Mouse (Mus musculus): ENCODE data around the gene E130114P18Rik. TPM values are rescaled to one million over a fixed set of nuclear protein-coding genes. Genes with fewer than 3 reads are reported as not detected.

The E130114P18Rik gene
- polyA plus RNA-seq, 1 experiment from 2014 or later = 26.3 TPM

DNA sequence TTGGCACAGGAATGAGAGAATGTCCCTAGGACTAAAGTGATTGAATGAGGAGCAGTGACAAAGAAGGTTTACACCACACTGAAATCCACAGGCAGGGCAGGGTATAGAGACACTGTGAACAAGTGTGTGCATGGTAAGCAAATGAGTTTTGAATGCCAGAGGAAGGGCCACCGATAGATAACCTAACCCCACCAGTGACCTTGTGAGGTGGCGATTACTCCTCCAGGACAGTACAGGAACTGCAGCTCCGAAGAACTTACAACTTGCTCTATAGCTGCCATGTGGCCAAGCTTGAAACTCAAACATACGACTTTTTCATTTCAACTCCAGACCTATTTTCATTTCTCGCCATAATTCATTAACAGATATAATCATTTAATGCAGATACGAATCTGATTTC lies 114.0 kb downstream of the E130114P18Rik start:
- no peak overlapping the region for H3K27ac ChIP-seq
- H3K9ac ChIP-seq = no peak overlapping the region
- ATAC-seq (ENCODE audit: low FRiP score) (no peak), DNase-seq (ENCODE audit: low spot score) (no peak)
- no peak overlapping the region for H3K4me2 ChIP-seq (replicated peaks)
- H3K9me3 ChIP-seq (ENCODE audit: control insufficient read depth, low read length) = no peaks in the 10 kb centered on the region
- no peaks in the 10 kb centered on the region for H3K36me3 ChIP-seq (replicated peaks; ENCODE audit: control insufficient read depth, insufficient read depth)
- H3K4me1 ChIP-seq (replicated peaks; ENCODE audit: control insufficient read depth, insufficient read depth, low read length) = peaks cover 9% of the 10 kb centered on the region; the same call in 1 of the 2 replicates
- H3K4me3 ChIP-seq (replicated peaks; ENCODE audit: low read length) = no peak overlapping the region
- no peaks in the 10 kb centered on the region for H3K27me3 ChIP-seq (ENCODE audit: control insufficient read depth, insufficient read depth, low read length)
- 93% methylated on average over 6 of the region's 6 CpGs for WGBS

DNA sequence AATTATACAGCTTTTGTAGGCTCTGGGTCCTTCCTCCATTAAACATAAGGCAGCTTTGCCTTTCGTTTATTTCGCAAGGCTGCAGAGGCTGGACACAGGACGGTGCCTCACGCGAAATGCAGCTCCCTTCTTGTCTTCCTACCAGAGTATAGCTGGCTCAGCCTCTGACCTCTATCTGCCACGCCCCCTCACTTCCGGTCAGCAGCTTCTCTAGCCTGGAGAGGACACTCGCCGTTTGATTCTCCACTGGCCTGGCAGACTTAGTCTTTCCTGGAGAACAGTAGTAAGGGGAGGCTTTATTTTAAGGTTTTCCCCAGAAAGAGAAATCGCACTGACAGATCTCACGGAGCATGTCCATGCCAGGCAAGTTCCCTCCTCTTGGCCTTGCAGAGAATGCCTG lies 115.0 kb downstream of the E130114P18Rik start:
- Histone ChIP-seq H3K4me1 (replicated peaks; ENCODE audit: control insufficient read depth, insufficient read depth, low read length) (peaks cover 9% of the 10 kb centered on the region; the same call in 1 of the 2 replicates), H3K27me3 (ENCODE audit: control insufficient read depth, insufficient read depth, low read length) (no peaks in the 10 kb centered on the region), H3K27ac (no peak overlapping the region), H3K4me3 (replicated peaks; ENCODE audit: low read length) (no peak overlapping the region), H3K9ac (no peak overlapping the region), H3K36me3 (replicated peaks; ENCODE audit: control insufficient read depth, insufficient read depth) (no peaks in the 10 kb centered on the region), H3K9me3 (ENCODE audit: control insufficient read depth, low read length) (no peaks in the 10 kb centered on the region), H3K4me2 (replicated peaks) (no peak overlapping the region)
- DNase-seq (ENCODE audit: low spot score) (no peak), ATAC-seq (ENCODE audit: low FRiP score) (no peak)
- WGBS = 65% methylated on average over 11 of the region's 11 CpGs

DNA sequence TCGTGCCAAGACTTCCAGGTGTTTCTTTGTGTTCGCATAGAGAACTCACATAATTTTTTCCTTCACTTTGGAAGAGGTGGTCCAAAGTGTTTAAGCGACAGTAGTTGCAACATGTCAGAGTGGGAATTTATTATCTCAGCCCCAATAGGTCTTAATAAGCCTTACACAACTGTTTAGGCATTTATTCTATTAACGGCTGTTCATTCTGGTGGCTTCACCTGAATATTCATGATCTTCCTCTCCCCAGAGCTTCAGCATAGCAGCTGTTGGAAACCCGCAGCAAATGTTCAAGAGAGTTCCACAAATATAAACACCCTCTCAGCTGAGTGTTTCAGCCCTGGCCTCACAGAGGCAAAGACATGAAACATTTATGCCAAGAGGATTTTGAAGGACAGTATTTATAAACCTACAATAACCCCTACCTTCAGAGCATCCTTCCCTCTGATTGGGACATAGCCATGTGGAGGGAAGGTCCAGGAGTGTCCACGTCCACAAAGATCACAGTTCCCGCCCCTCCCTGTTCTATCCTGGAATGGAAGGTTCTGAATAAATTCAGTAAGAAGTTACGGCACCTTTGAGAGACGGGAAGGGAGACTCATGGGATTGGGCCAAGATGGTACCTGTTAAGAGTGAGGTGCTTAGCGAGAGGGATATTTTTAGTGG lies 116.1 kb downstream of the E130114P18Rik start:
- Histone ChIP-seq H3K9me3 (ENCODE audit: control insufficient read depth, low read length) (no peaks in the 10 kb centered on the region), H3K9ac (no peak overlapping the region), H3K27ac (no peak overlapping the region), H3K27me3 (ENCODE audit: control insufficient read depth, insufficient read depth, low read length) (no peaks in the 10 kb centered on the region), H3K4me3 (replicated peaks; ENCODE audit: low read length) (no peak overlapping the region), H3K4me1 (replicated peaks; ENCODE audit: control insufficient read depth, insufficient read depth, low read length) (peaks cover 9% of the 10 kb centered on the region; the same call in 1 of the 2 replicates), H3K36me3 (replicated peaks; ENCODE audit: control insufficient read depth, insufficient read depth) (no peaks in the 10 kb centered on the region), H3K4me2 (replicated peaks) (no peak overlapping the region)
- ATAC-seq (ENCODE audit: low FRiP score) (peak; percentile 64; the same call in 1 of the 2 replicates), DNase-seq (ENCODE audit: low spot score) (peak; percentile 44)
- 55% methylated on average over 10 of the region's 10 CpGs for WGBS

DNA sequence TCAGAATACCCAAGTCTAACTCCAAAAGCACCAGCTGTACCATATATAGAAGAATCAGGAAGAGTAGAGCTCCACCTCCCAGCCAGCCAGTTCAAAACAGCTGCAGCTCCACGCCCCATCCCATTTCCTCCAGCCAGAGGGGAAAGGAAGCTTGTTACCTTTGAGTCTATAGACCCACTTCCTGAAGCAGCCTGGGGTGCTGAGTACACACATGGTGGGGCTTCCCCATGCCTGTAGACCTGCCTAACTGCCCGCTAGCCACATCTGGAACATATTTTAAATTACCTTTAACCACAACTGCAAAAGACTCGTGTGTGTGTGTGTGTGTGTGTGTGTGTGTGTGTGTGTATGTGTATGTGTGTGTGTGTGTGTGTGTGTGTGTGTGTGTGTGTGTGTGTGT lies 120.3 kb downstream of the E130114P18Rik start:
- ATAC-seq (ENCODE audit: low FRiP score) = no peak
- Histone ChIP-seq H3K4me1 (replicated peaks; ENCODE audit: control insufficient read depth, insufficient read depth, low read length) (0 out of 2 replicates have a peak, but pooled peaks cover 5% of the 10 kb centered on the region), H3K27ac (no peak overlapping the region), H3K4me3 (replicated peaks; ENCODE audit: low read length) (no peak overlapping the region), H3K9me3 (ENCODE audit: control insufficient read depth, low read length) (no peaks in the 10 kb centered on the region), H3K9ac (no peak overlapping the region), H3K4me2 (replicated peaks) (no peak overlapping the region), H3K36me3 (replicated peaks; ENCODE audit: control insufficient read depth, insufficient read depth) (no peaks in the 10 kb centered on the region), H3K27me3 (ENCODE audit: control insufficient read depth, insufficient read depth, low read length) (no peaks in the 10 kb centered on the region)
- WGBS = 88% methylated on average over 3 of the region's 3 CpGs
- DNase-seq (ENCODE audit: low spot score) = no peak

DNA sequence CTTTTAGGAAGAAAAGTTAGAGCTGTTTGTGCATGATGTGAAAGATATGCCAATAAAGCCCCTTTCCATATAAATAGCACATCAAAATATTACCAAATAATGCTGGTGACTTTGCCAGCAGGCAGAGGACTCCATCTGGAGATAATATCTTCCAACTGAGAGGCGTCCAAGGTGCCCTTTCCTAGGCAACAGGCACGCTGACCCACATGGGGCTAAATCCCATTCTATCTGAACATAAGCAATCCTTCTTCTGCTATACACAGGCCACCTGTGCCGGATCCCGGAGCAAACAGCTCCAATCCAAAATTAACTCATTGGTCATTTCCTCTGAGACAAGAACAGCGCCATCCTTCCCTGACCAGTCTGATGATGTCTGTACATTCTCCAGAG lies 128.3 kb downstream of the E130114P18Rik start:
- 34% methylated on average over 5 of the region's 5 CpGs for WGBS
- H3K4me2 ChIP-seq (replicated peaks) = no peak overlapping the region
- no peaks in the 10 kb centered on the region for H3K27me3 ChIP-seq (ENCODE audit: control insufficient read depth, insufficient read depth, low read length)
- no peak overlapping the region for H3K4me3 ChIP-seq (replicated peaks; ENCODE audit: low read length)
- peaks cover 31% of the 10 kb centered on the region for H3K4me1 ChIP-seq (replicated peaks; ENCODE audit: control insufficient read depth, insufficient read depth, low read length)
- H3K9ac ChIP-seq = no peak overlapping the region
- peak overlapping the region; percentile 88 for H3K27ac ChIP-seq
- H3K36me3 ChIP-seq (replicated peaks; ENCODE audit: control insufficient read depth, insufficient read depth) = no peaks in the 10 kb centered on the region
- ATAC-seq (ENCODE audit: low FRiP score) (peak; percentile 47; the same call in 1 of the 2 replicates), DNase-seq (ENCODE audit: low spot score) (no peak)
- H3K9me3 ChIP-seq (ENCODE audit: control insufficient read depth, low read length) = no peaks in the 10 kb centered on the region

DNA sequence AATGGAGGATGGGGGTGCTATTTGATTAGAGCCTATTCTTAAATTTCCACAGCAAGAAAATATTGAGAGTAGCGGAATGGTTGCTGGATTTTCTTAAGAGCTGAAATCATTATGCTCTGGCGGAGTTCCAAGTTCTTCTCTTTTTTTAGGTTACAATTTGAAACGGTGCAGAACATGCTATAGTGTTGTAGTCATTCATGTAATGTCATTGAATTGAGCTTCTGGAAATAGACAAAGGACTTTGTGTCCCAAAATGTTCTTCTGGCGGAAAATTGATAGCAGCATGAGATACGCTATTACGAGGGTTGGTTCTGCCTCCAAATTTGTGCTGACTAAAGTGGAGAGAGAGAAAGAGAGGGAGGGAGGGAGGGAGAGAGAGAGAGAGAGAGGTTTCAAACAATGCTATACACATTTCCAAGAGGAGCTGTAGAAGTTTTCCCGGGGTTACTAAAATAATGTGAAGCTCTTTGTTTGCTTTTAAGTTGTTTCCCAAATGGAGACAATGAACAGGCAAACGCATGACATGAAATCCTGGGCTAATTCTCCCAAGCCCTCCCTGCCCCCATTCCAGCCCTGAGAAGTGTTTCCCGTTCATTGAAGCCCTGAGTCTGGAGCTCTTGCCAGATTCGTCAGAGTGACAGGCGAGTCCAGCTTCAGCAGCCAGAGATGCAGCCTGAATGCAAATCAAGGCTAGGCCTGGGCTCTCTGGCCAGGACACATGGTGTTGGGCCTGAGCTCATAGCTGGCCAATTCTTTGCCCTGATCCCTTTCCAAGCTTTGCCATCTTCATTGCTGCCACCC lies 128.9 kb downstream of the E130114P18Rik start:
- peaks cover 31% of the 10 kb centered on the region for H3K4me1 ChIP-seq (replicated peaks; ENCODE audit: control insufficient read depth, insufficient read depth, low read length)
- peak overlapping the region; percentile 88 for H3K27ac ChIP-seq
- H3K4me3 ChIP-seq (replicated peaks; ENCODE audit: low read length) = no peak overlapping the region
- no peaks in the 10 kb centered on the region for H3K27me3 ChIP-seq (ENCODE audit: control insufficient read depth, insufficient read depth, low read length)
- peak; percentile 82 for DNase-seq (ENCODE audit: low spot score)
- no peaks in the 10 kb centered on the region for H3K36me3 ChIP-seq (replicated peaks; ENCODE audit: control insufficient read depth, insufficient read depth)
- H3K9ac ChIP-seq = no peak overlapping the region
- WGBS = 4% methylated on average over 11 of the region's 11 CpGs
- no peaks in the 10 kb centered on the region for H3K9me3 ChIP-seq (ENCODE audit: control insufficient read depth, low read length)
- ATAC-seq (ENCODE audit: low FRiP score) = peak; percentile 91
- peak overlapping the region; percentile 31 for H3K4me2 ChIP-seq (replicated peaks)

DNA sequence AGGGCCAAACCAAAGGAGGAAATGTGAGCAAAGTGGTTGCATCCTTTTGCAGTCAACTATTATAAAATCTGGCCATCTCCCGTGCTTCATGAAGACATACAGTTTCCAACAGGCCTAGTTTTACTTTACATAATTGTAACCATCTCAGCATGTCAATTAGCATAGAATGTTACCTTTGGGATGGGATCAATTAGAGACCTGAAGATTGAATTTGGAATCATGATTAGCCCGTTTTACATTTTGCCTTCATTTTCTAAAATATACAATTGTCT lies 129.5 kb downstream of the E130114P18Rik start:
- peaks cover 31% of the 10 kb centered on the region for H3K4me1 ChIP-seq (replicated peaks; ENCODE audit: control insufficient read depth, insufficient read depth, low read length)
- no peak overlapping the region for H3K4me3 ChIP-seq (replicated peaks; ENCODE audit: low read length)
- peak overlapping the region; percentile 88 for H3K27ac ChIP-seq
- no peaks in the 10 kb centered on the region for H3K27me3 ChIP-seq (ENCODE audit: control insufficient read depth, insufficient read depth, low read length)
- whole genome bisulfite sequencing = 34% methylated on average over 2 of the region's 2 CpGs
- H3K36me3 ChIP-seq (replicated peaks; ENCODE audit: control insufficient read depth, insufficient read depth) = no peaks in the 10 kb centered on the region
- no peak overlapping the region for H3K9ac ChIP-seq
- no peaks in the 10 kb centered on the region for H3K9me3 ChIP-seq (ENCODE audit: control insufficient read depth, low read length)
- no peak overlapping the region for H3K4me2 ChIP-seq (replicated peaks)
- ATAC-seq (ENCODE audit: low FRiP score) = no peak
- DNase-seq (ENCODE audit: low spot score) = no peak

DNA sequence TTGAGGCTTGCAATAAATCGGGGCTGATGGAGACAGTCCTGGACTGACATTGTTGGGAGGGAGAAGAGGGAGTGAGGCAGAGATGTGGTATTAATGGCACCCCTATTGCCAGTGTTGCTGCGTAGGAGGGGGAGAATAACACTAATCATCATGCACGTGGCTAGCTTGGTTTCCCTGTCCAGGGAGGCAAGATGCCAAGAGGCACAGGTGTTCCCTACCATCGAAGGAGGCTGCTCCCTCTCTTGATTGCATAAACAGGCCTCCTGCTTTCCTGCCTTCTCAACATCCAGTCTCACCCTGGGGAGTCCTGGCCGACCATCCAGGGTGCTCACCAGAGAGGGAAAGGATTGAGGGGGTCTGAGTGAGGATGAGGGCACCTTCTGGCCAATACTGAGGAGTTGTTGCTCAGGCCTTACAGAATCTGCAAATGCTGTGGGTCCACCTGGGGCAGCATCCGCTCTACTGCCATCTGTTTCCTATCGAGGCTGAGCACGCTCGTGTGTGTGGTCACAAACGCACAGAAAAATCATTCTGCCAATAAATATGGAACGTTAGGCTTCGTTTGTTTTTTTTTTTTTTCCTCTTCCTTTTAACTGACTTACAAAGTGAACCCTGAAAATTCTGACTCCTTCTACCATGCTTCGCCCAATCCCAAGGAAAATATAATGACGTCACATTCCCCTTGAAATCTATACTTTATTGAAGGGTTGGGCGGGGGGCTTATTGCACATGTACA lies 130.0 kb downstream of the E130114P18Rik start:
- Histone ChIP-seq H3K27ac (peak overlapping the region; percentile 88), H3K4me3 (replicated peaks; ENCODE audit: low read length) (no peak overlapping the region), H3K27me3 (ENCODE audit: control insufficient read depth, insufficient read depth, low read length) (no peaks in the 10 kb centered on the region), H3K4me2 (replicated peaks) (no peak overlapping the region; the same call in 1 of the 2 replicates), H3K4me1 (replicated peaks; ENCODE audit: control insufficient read depth, insufficient read depth, low read length) (peaks cover 31% of the 10 kb centered on the region), H3K9me3 (ENCODE audit: control insufficient read depth, low read length) (no peaks in the 10 kb centered on the region), H3K9ac (no peak overlapping the region), H3K36me3 (replicated peaks; ENCODE audit: control insufficient read depth, insufficient read depth) (no peaks in the 10 kb centered on the region)
- ATAC-seq (ENCODE audit: low FRiP score) = peak; percentile 68
- peak; percentile 64 for DNase-seq (ENCODE audit: low spot score)
- WGBS = 59% methylated on average over 15 of the region's 15 CpGs

DNA sequence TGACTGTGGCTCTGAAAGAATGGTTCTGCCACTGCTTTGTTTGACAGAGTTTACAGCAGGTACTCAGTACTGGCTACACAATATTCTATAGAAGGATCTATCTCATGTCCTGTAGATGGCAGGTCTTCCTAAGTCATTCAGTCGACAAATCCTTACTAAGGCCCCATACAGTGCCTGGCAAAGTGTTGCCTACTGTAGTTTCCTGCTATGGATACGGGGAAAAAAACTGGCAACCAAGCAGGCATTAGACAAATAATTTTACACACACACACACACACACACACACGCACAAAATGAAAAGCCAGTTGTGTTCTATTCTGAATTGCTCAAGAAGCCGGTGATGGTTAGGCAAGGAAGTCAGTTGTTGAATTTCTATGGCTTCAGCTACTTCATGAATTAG lies 130.6 kb downstream of the E130114P18Rik start:
- WGBS = 74% methylated on average over 4 of the region's 4 CpGs
- no peak overlapping the region; the same call in 1 of the 2 replicates for H3K4me2 ChIP-seq (replicated peaks)
- peaks cover 31% of the 10 kb centered on the region for H3K4me1 ChIP-seq (replicated peaks; ENCODE audit: control insufficient read depth, insufficient read depth, low read length)
- H3K27me3 ChIP-seq (ENCODE audit: control insufficient read depth, insufficient read depth, low read length) = no peaks in the 10 kb centered on the region
- no peaks in the 10 kb centered on the region for H3K36me3 ChIP-seq (replicated peaks; ENCODE audit: control insufficient read depth, insufficient read depth)
- H3K9ac ChIP-seq = no peak overlapping the region
- H3K4me3 ChIP-seq (replicated peaks; ENCODE audit: low read length) = no peak overlapping the region
- DNase-seq (ENCODE audit: low spot score) (no peak), ATAC-seq (ENCODE audit: low FRiP score) (no peak)
- H3K27ac ChIP-seq = peak overlapping the region; percentile 88
- H3K9me3 ChIP-seq (ENCODE audit: control insufficient read depth, low read length) = no peaks in the 10 kb centered on the region
